Mouse (Mus musculus): Measurements from ENCODE around the gene Ppil6. TPM values are rescaled to one million over a fixed set of nuclear protein-coding genes. Genes with fewer than 3 reads are reported as not detected.
A peak's percentile ranks its signal among the peaks of the same experiment; 100 is the strongest.

The Ppil6 gene
- polyA plus RNA-seq, 1 experiment from 2014 or later: 4.1 TPM

DNA sequence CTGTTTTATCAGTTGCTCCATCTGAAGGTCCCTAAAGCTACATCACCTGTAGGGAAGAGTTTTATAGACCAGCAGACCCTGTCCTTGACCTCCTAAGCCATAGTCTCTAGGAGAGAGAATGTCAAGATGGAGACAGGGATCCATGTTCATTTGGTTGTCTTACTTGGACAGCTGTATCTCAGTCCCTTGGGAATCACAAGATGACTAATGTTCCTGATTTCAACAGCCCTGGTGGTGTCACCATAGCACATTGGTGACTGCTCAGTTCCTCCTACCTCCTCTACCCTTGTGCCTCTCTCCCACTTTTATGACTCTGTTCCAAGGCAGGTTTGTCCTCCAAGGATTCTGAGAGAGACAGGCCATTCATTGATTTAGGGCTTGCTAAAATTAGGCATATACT lies 24.7 kb downstream of the Ppil6 start:
- no peak overlapping the region for H3K27ac ChIP-seq (ENCODE audit: low read length)
- no peaks in the 10 kb centered on the region for H3K9me3 ChIP-seq (replicated peaks; ENCODE audit: control insufficient read depth, low read length, poor library complexity, severe bottlenecking)
- no peak overlapping the region for H3K4me2 ChIP-seq (ENCODE audit: low read length)
- no peak overlapping the region for H3K9ac ChIP-seq (ENCODE audit: low read depth, low read length)
- no peaks in the 10 kb centered on the region; the same call in 1 of the 2 replicates for H3K4me1 ChIP-seq (ENCODE audit: control insufficient read depth, insufficient read depth, low read length)
- no peak overlapping the region for H3K4me3 ChIP-seq (ENCODE audit: low read depth, low read length)
- no peaks in the 10 kb centered on the region for H3K36me3 ChIP-seq (ENCODE audit: control insufficient read depth, insufficient read depth, low read length)
- H3K27me3 ChIP-seq (ENCODE audit: control insufficient read depth, insufficient read depth, low read depth, low read length): no peaks in the 10 kb centered on the region
- ATAC-seq: no peak

DNA sequence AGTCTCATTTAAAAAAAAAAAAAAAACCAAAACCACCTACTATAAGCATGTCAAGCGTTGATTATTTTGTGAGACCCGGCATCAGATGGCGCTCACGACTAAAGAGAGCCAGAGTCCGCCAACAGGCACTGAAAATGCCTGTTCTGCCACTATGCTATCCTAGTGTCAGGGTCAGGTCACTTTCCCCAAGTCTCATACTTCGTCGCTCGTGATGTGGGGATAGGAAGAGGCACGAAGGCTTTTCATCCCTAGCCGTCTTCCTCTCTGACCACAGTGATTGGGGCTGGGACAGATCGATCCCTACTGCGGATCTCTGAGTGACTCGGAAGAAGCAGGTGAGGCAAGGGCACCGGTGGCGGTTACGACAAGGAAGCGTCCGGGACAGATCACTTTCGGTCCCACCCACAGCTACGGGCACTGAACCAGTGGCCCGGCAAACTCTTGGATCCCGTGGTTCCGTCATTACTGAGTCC lies 28.3 kb downstream of the Ppil6 start:
- Histone ChIP-seq H3K9me3 (replicated peaks; ENCODE audit: control insufficient read depth, low read length, poor library complexity, severe bottlenecking) (no peaks in the 10 kb centered on the region), H3K9ac (ENCODE audit: low read depth, low read length) (peak overlapping the region; percentile 89), H3K27ac (ENCODE audit: low read length) (peak overlapping the region; percentile 100), H3K4me2 (ENCODE audit: low read length) (peak overlapping the region; percentile 78), H3K27me3 (ENCODE audit: control insufficient read depth, insufficient read depth, low read depth, low read length) (no peaks in the 10 kb centered on the region), H3K36me3 (ENCODE audit: control insufficient read depth, insufficient read depth, low read length) (no peaks in the 10 kb centered on the region), H3K4me1 (ENCODE audit: control insufficient read depth, insufficient read depth, low read length) (peaks cover 20% of the 10 kb centered on the region), H3K4me3 (ENCODE audit: low read depth, low read length) (peak overlapping the region; percentile 91)
- peak; percentile 76 for ATAC-seq
- WGBS: under 1% methylated on average over 23 of the region's 23 CpGs

- Histone ChIP-seq H3K27me3 (ENCODE audit: control insufficient read depth, insufficient read depth, low read depth, low read length) (no peaks in the 10 kb centered on the region), H3K4me1 (ENCODE audit: control insufficient read depth, insufficient read depth, low read length) (peaks cover 20% of the 10 kb centered on the region), H3K36me3 (ENCODE audit: control insufficient read depth, insufficient read depth, low read length) (no peaks in the 10 kb centered on the region), H3K9me3 (replicated peaks; ENCODE audit: control insufficient read depth, low read length, poor library complexity, severe bottlenecking) (no peaks in the 10 kb centered on the region), H3K27ac (ENCODE audit: low read length) (peak within 1 kb of the TSS; percentile 100), H3K9ac (ENCODE audit: low read depth, low read length) (peak within 1 kb of the TSS; percentile 89), H3K4me2 (ENCODE audit: low read length) (peak within 1 kb of the TSS; percentile 78), H3K4me3 (ENCODE audit: low read depth, low read length) (peak within 1 kb of the TSS; percentile 91)
- under 1% methylated on average over 69 of the region's 69 CpGs for WGBS
- ATAC-seq: peak; percentile 94
Measured at GRCm38 (mm10) chr10:41518981-41519618, 28.9 kb downstream of the Ppil6 start, which contains the start of gene Cd164. TSS of gene Cd164 (plus strand) at chr10:41519414.

- Histone ChIP-seq H3K27ac (ENCODE audit: low read length) (peak overlapping the region; percentile 100), H3K4me3 (ENCODE audit: low read depth, low read length) (peak overlapping the region; percentile 91), H3K36me3 (ENCODE audit: control insufficient read depth, insufficient read depth, low read length) (no peaks in the 10 kb centered on the region), H3K4me2 (ENCODE audit: low read length) (peak overlapping the region; percentile 78), H3K4me1 (ENCODE audit: control insufficient read depth, insufficient read depth, low read length) (peaks cover 20% of the 10 kb centered on the region), H3K9ac (ENCODE audit: low read depth, low read length) (peak overlapping the region; percentile 89), H3K9me3 (replicated peaks; ENCODE audit: control insufficient read depth, low read length, poor library complexity, severe bottlenecking) (no peaks in the 10 kb centered on the region), H3K27me3 (ENCODE audit: control insufficient read depth, insufficient read depth, low read depth, low read length) (no peaks in the 10 kb centered on the region)
- ATAC-seq: peak; percentile 12
- WGBS: under 1% methylated on average over 65 of the region's 65 CpGs
Measured at GRCm38 (mm10) chr10:41519640-41520409, 29.6 kb downstream of the Ppil6 start.

DNA sequence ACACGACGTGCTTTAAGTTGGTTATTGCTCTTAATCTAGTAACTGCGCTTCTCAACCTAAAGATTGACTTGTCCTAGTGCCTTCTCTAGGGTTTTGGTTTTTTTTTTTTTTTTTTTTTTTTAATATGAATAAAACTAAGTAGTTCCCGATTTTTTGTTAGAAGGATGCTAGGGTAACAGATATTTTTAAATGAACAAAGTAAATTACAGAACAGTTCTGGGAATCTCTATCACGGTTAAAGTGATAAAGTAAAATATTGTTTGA lies 30.1 kb downstream of the Ppil6 start:
- Histone ChIP-seq H3K9ac (ENCODE audit: low read depth, low read length) (peak overlapping the region; percentile 89; the same call in 1 of the 2 replicates), H3K27ac (ENCODE audit: low read length) (no peak overlapping the region)
- 4% methylated on average over 5 of the region's 5 CpGs for WGBS

GRCm38 (mm10) chr10:41523386-41523785 lies 33.1 kb downstream of the Ppil6 start:
- H3K4me2 ChIP-seq (ENCODE audit: low read length): no peak overlapping the region
- H3K4me3 ChIP-seq (ENCODE audit: low read depth, low read length): no peak overlapping the region
- peaks cover 20% of the 10 kb centered on the region for H3K4me1 ChIP-seq (ENCODE audit: control insufficient read depth, insufficient read depth, low read length)
- no peak for ATAC-seq
- H3K27me3 ChIP-seq (ENCODE audit: control insufficient read depth, insufficient read depth, low read depth, low read length): no peaks in the 10 kb centered on the region
- H3K9me3 ChIP-seq (replicated peaks; ENCODE audit: control insufficient read depth, low read length, poor library complexity, severe bottlenecking): no peaks in the 10 kb centered on the region
- H3K9ac ChIP-seq (ENCODE audit: low read depth, low read length): no peak overlapping the region
- H3K36me3 ChIP-seq (ENCODE audit: control insufficient read depth, insufficient read depth, low read length): peaks cover 4% of the 10 kb centered on the region; the same call in 1 of the 2 replicates
- 76% methylated on average over 3 of the region's 3 CpGs for WGBS
- no peak overlapping the region for H3K27ac ChIP-seq (ENCODE audit: low read length)

More for the DNA sequence above, 30.1 kb downstream of the Ppil6 start:
- Histone ChIP-seq H3K36me3 (ENCODE audit: control insufficient read depth, insufficient read depth, low read length) (0 out of 2 replicates have a peak, but pooled peaks cover under 1% of the 10 kb centered on the region), H3K9me3 (replicated peaks; ENCODE audit: control insufficient read depth, low read length, poor library complexity, severe bottlenecking) (no peaks in the 10 kb centered on the region), H3K4me2 (ENCODE audit: low read length) (peak overlapping the region; percentile 78), H3K27me3 (ENCODE audit: control insufficient read depth, insufficient read depth, low read depth, low read length) (no peaks in the 10 kb centered on the region), H3K4me3 (ENCODE audit: low read depth, low read length) (peak overlapping the region; percentile 91), H3K4me1 (ENCODE audit: control insufficient read depth, insufficient read depth, low read length) (peaks cover 20% of the 10 kb centered on the region)
- no peak for ATAC-seq

DNA sequence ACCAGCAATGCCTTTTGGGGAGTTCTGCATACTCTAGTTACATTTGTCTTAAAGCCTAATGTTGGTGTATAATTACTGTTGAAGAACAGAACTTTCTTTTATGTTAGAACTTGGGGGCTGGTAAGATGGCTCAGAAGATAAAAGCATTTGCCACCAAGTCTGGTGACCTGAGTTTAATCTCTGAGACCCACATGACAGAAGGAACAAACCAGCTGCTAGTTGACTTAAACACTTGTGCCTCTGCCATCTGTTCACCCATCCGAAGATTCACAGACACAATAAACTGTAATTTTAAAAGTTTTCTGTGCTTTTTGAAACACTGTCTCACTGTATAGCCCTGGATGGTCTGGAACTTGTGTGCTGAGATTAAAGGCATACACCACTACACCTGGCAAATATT lies 35.5 kb downstream of the Ppil6 start:
- no peak overlapping the region for H3K4me3 ChIP-seq (ENCODE audit: low read depth, low read length)
- H3K9me3 ChIP-seq (replicated peaks; ENCODE audit: control insufficient read depth, low read length, poor library complexity, severe bottlenecking): no peaks in the 10 kb centered on the region
- H3K36me3 ChIP-seq (ENCODE audit: control insufficient read depth, insufficient read depth, low read length): peaks cover 9% of the 10 kb centered on the region; the same call in 1 of the 2 replicates
- no peak overlapping the region for H3K4me2 ChIP-seq (ENCODE audit: low read length)
- peaks cover 18% of the 10 kb centered on the region for H3K4me1 ChIP-seq (ENCODE audit: control insufficient read depth, insufficient read depth, low read length)
- no peaks in the 10 kb centered on the region for H3K27me3 ChIP-seq (ENCODE audit: control insufficient read depth, insufficient read depth, low read depth, low read length)
- WGBS: 68% methylated on average over 1 of the region's 1 CpGs
- no peak overlapping the region for H3K9ac ChIP-seq (ENCODE audit: low read depth, low read length)
- ATAC-seq: no peak
- H3K27ac ChIP-seq (ENCODE audit: low read length): no peak overlapping the region

DNA sequence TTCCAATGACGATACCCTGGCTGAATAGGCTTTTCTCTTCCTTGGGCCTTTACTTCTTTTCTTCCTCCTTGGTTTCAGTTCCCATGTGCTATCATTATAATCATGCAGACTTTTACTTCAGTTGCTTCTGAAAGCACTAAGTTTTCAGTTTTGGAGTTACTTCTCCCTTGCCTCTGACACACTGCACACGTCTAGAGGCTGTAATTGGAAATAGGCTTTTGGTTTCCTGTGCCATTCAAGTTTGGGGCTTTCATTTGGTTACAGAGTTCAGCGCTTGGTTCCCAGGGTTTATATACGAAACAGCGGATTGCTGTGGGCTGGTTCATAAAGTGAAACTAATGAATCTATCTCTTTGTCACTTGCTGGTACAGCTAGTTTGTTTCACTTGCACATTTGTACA lies 39.7 kb downstream of the Ppil6 start:
- H3K9ac ChIP-seq (ENCODE audit: low read depth, low read length): no peak overlapping the region
- H3K36me3 ChIP-seq (ENCODE audit: control insufficient read depth, insufficient read depth, low read length): peaks cover 20% of the 10 kb centered on the region
- 92% methylated on average over 5 of the region's 5 CpGs for WGBS

DNA sequence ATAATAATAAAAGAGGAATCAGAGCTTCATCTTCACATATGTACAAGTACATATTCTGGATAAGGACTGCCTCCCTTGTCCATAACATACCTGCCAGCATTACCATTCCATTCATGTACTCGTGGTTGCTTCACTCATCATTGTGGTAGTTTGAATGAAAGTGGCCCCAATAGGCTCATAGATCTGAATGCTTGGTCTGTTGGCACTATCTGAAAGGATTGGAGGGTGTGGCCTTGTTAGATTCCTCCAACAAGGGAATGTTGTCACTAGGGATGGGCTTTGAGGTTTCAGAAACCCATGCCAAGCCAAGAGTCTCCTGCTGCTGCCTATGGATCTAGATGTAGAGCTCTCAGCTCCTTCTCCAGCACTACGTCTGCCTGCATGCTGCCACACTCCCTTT lies 45.8 kb downstream of the Ppil6 start:
- ATAC-seq: no peak
- Histone ChIP-seq H3K4me2 (ENCODE audit: low read length) (no peak overlapping the region), H3K4me1 (ENCODE audit: control insufficient read depth, insufficient read depth, low read length) (no peaks in the 10 kb centered on the region), H3K27ac (ENCODE audit: low read length) (no peak overlapping the region), H3K9ac (ENCODE audit: low read depth, low read length) (no peak overlapping the region), H3K27me3 (ENCODE audit: control insufficient read depth, insufficient read depth, low read depth, low read length) (no peaks in the 10 kb centered on the region), H3K36me3 (ENCODE audit: control insufficient read depth, insufficient read depth, low read length) (peaks cover 14% of the 10 kb centered on the region), H3K9me3 (replicated peaks; ENCODE audit: control insufficient read depth, low read length, poor library complexity, severe bottlenecking) (no peaks in the 10 kb centered on the region), H3K4me3 (ENCODE audit: low read depth, low read length) (no peak overlapping the region)
- WGBS: 95% methylated on average over 2 of the region's 2 CpGs

More for the DNA sequence above, 39.7 kb downstream of the Ppil6 start:
- H3K4me1 ChIP-seq (ENCODE audit: control insufficient read depth, insufficient read depth, low read length): no peaks in the 10 kb centered on the region
- no peak overlapping the region for H3K4me3 ChIP-seq (ENCODE audit: low read depth, low read length)
- H3K4me2 ChIP-seq (ENCODE audit: low read length): no peak overlapping the region
- no peaks in the 10 kb centered on the region for H3K27me3 ChIP-seq (ENCODE audit: control insufficient read depth, insufficient read depth, low read depth, low read length)
- ATAC-seq: no peak
- H3K27ac ChIP-seq (ENCODE audit: low read length): no peak overlapping the region
- no peaks in the 10 kb centered on the region for H3K9me3 ChIP-seq (replicated peaks; ENCODE audit: control insufficient read depth, low read length, poor library complexity, severe bottlenecking)
